Mouse (Mus musculus) testis, postnatal 10 days (tissue): ENCODE results near the gene Stk38.
A peak's percentile ranks its signal among the peaks of the same experiment; 100 is the strongest.
"Not testable (repeated sequence)": the region's sequence is repeated elsewhere in the genome, so short reads cannot be mapped to it uniquely, and the experiment has no call there.

ENCODE experiments used
- DNase-seq: peaks from one replicate; pipeline ENCODE4 v3.0.0; 2021; ENCODE audit warnings: low spot score

The Stk38 gene

DNA sequence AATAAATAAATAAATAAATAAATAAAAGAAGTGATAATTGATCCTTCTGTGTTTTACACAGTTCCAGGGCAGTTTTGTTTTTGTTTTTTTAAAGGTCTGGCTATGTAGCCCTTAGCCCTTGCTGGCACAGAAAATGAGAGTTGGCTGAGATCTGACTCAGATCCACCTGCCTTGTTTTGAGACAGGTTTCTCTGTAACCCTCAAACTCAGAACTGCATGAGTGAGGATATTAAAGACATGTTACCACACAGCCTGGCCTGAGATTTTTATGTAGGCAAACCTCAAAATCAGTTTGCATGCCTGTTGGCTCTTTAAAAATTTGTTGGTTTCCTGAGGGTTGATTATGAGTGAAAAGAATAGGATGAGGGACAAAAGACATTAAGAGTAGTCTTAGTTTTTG is 27.7 kb upstream of the Stk38 start:
- no peak for DNase-seq

DNA sequence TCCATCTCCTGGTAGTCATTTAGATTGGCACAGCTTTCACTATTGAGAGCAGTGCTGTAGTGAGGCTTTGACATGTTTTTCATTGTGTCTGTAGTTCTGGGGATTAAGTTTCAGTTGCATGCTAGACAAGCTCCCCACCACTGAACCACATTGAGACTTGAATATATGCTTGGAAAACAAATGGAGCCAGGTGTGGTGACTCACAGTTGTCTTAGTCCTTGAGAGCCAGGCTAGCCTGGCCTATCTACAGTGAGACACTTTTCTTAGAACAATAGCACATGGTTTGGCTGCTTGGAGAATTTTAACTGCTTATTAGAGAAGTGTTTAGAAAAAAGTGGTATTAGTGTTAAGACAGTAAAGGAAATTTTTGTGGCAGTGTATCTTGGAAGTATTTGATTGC is 26.5 kb upstream of the Stk38 start:
- no peak for DNase-seq

DNA sequence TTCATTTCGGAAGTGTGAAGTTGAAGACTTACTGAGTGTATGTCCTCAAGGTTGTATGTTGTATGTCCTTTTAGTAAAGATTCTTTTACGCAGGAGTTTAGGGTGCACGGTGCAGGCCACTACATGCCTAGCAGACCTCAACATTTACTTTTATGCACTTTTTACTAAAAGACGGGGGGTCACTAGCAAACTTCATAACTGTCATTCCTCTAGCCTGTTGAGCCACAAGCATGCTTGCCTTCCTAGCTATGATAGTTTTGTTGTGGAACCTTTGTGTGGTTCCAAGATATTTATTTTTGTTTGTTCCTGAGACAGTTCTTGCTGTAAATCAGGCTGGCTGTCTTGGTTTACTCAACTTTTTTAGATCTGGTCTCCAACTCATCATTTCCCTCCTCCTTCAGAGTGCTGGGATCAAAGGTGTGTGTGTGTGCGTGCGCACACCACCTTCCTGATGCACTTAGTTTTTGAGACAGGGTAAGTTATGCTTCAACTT is 25.8 kb upstream of the Stk38 start:
- DNase-seq = no peak

DNA sequence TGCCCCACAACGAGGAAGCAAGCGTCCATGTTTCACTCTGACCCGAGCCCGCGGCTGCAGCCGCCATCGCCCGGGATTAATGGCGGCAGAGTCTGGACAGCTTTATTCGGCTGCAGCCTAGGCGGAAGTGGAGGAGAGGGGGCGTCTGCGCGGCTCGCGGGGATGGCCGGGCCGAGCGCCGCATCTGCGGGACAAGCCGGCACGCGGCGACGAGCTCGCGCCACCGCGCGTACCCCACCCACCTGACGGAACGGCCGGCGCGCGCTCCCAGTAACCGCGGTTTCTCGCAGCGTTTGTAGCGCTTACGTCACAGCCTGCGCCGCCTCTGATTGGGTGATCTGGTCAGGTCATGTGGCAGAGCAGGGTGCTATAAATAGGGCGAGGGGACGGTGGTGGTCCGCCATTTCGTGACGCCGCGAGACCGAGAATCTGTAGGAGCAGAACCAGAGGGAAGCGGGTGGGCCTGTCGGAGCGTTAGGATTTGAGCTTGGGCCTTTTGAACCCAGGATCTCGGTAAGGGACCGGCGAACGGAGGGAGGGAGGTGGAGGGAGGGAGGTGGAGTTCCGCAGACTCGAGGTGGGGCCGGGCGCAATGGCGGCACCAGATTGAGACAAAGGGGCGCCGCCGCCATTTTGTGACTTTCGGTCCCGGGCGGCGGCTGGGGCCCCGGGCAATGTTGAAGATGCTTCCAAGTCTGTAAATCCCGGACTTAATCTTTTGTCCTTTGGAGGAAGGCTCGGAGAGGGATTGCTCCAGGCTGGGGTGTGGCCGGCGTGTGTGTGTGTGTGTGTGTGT is 24.7 kb upstream of the Stk38 start, which contains the start of gene Srsf3:
Srsf3 (plus strand) TSS at position 355 of the 796 bp plus-strand sequence.
- DNase-seq = peak; percentile 98

DNA sequence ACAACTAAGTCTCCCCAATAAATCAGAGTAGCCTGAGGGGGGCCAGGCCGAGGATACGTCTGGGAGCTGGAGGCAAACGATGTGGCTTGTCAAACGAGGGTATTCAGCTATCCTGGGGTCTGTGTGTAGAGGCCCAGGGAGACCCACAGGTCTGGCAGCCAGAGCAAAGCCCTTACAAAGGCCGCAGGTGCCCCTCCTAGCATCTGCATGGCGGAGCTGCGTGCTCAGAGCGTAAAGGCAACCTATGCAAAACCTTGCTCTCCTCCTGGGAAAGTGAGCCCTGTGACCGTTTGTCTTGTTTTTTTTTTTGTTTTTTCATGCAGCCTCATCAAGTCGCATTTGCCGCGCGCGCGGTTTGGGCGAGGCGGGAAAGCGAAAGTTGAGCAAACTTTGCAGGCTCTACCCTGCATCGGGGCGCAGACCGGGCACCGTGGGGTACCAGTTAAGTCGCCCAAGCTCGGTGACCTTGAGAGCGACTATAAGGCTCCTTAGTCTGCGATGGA is 24.0 kb upstream of the Stk38 start:
- DNase-seq = peak; percentile 71

DNA sequence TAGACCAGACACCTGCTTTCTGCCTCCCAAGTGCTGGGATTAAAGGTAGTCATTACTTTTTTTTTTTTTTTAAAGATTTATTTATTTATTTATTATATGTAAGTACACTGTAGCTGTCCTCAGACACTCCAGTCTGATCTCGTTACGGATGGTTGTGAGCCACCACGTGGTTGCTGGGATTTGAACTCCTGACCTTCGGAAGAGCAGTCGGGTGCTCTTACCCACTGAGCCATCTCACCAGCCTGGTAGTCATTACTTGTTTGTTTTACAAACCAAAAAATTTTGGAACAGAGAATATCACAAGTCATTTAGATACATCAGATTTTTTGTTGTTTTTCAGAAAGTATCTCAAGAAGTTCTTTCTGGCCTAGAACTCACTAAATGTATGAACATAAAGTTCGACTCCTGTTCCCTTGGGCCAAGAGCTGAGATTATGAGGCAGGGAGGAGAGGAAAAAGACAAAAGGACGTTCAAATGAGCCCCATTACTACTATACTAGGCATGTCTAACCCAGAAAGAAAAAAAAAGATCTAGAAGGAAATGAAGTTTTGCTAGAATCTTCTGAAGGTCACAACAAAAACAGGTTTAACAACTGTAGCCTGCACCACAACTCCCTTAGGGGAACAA is 23.4 kb upstream of the Stk38 start:
- not testable (repeated sequence) for DNase-seq

DNA sequence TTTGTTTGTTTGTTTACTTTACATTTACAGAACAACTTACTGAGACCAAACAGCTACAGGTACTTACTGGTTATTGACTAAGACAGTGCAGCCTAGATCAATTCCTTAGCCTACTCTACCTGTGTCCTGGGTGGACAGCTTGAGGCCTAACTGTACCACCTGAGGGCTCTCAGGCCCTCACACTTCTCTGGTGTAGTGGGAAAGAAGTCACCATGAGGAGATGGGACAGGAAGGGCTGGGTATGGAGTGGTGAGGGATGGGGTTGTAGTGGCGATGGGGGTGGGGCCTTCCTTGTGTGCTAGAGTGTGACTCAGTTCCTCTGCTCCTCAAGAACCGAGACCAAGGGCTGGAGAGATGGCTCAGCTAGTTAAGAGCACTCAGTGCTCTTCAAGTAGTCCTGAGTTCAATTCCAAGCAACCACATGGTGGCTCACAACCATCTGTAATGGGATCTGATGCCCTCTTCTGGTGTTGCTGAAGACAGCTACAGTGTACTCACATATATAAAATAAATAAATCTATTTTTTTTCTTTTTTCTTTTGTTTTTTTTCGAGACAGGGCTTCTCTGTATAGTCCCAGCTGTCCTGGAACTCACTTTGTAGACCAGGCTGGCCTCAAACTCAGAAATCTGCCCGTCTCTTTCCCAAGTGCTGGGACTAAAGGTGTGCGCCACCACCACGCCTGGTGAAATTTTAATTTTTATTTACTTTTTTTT is 22.7 kb upstream of the Stk38 start:
- no peak for DNase-seq

DNA sequence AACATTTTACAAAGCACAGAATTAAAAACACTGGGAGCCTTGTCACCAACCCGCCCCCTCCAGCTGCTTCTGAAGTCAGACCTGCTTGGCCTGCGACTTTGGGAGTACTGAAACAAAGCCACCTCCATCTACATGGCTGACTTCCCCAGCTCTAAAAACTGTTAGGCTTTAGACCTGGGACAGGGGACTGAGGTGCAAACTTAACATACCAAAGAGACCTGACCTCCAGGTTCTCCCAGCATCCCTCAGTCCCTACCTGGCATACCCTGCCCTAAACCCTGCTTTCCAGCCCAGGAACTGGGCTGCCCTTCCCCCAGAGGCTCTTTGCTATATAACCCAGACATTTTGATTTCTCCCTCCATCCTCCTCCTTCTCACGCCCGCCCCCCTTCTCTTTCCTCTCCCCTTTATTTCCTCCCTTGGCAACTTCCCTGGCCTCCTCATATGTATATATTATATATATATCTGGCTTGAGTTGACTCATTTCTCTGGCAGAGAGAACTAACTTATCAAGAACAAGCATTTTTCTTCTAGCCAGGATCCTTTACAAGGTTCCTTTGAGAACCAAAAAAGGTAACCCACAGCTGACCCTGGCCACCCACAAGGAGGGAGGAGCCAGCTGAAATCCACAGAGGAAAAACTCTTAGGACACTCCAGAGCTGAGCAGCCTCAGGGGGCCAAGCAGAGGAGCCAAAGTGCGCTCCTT is 19.0 kb upstream of the Stk38 start:
- no peak for DNase-seq

DNA sequence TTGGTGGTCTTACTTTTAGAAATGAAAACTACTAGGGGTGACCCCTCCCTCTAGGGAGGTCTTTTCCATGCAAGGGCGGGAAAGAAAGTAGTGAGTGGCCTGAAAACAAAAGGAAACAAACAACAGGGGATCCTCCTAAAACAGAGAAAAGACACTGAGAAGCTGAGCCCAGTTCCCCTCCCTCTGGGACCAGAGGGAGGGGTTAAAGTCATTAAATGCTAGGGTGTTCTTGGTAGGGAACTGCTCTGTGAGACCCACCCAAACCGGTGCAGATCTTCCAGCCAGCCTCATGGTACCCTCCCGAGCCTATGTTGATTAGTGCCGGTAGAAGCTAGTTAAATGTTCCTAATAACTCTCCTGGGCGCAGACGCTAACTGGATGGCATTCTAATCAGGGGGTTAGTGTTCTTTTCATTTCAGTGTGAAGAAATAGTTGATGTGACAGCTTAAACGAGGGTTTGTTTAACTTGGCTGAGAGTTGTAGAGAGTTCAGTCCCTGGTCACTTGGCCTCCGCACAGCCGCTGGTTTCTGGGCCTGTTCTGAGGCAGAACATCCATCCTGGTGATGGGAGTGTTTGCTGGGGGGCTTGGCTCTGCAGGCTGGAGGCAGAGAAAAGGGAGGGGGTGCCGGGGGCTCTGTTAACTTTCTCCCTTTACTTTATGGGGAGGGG is 17.2 kb upstream of the Stk38 start:
- DNase-seq = no peak

DNA sequence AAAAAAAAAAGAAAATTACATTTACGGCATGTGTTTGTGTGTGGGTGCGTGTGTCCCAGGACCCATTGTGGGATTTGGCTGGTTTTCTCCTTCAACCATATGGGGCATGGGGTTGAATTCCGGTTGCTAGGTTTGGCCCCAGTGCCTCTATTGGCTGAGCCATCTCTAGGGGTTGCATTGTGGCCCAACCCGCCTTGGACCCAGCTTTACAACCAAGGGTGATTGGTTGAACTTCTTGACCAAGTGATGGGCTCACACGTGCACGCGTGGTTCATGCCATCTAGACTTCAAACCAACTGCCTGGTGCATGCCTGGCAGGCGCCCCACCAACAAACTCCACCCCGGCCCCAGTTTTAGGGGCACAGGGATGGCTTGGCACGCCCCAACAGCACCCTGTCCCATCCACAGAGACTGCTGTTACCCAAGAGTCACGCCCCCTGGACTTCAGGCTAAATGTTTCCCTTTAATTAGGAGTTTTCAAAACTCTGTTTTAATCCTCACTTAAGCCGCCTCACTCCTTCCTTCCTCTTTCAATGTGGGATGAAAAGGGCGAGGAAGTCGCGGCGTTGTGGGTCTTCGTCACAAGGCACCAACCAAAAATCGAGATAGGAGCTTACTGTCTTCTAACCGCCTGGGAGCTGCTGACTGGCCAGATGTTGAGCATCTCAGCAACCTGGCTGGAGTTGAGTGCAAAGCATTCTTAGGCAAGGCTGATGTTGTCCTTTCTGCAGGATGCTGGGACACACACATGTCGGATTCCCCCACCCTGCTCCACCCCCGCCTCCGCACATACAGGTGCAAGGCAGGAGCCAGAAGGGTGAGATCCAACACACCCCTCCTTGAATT is 16.5 kb upstream of the Stk38 start:
- DNase-seq = no peak

DNA sequence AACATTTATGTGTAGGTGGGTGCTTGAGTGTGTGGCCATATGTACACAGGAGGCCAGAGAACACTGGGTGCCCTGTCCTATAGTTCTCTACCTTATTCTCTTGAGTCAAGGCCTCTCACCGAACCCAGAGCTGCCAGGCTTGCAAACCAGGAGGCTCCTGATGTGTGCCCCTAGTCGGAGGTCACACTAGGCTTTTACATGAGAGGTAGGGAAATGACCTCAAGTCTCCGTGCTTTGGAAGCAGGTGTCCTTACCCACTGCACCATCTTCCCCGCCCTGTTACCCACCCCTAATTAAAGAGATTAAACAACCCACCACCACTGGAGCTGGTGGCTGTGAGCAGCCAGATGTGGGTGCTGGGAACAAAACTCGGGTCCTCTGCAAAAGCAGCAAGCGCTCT is 15.6 kb upstream of the Stk38 start:
- DNase-seq = no peak

DNA sequence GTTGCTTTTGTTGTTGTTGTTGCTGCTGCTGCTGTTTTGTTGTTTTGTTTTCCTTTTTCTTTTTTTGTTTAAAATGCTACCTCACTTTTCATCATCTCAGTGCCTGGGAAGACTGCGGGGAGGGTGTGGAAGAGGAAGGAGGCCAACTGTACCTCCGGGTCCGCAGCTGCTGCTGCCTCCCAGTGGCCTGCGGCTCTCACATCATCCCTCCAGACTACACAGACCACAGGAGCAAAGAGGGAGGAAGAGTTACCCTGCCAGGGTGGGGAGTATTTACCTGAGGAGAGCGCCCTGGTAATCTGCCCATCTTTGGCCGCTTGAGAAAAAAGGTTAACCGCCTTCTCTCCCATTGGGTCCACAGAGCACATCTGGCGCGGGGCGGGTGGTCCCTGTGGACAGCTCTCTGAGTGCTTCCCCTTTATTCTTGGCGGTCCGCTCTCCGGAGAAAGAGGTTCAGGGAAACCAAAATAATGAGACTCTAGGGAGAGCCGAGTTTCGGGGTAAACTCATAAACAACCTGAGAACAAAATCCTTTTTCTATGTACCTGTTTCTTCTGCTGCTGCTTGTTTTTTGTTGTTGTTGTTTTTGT is 14.5 kb upstream of the Stk38 start:
- DNase-seq = peak; percentile 52

DNA sequence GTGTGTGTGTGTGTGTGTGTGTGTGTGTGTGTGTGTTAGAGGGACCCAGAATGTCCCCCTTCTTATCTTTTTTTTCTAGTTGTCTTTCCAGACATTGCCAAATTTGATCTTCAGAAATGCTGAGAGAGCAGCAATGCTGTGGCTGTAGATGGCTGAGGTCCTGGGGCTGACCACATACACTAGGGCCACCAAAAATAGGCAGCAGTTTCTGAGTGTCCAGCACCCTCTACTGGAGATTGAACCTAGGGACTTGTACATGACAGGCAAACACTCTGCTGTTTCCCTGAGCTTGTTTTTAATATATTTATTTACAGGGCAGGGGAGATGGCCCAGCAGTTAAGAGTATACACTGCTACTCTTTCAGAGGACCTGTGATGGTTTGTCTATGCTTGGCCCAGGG is 12.6 kb upstream of the Stk38 start:
- DNase-seq = no peak

DNA sequence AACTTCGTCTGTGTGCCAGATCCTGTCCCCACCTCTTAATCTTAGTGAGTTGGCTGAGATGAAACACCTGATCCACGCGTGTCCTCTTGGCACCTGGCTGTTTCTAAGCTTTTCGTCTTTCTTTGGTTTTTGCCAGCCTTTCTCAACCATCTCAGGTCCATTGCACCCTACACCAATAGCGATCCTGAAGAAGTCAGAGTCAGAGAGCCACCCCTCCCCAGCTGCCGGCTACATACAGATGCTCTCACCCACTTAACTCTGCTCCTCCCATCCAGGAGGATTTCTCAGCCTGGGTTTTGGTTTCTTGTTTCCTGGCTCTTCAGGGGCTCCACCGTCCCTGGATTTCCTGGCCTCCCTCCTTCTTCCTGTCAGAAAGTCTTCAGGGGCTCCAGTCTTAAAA is 11.6 kb upstream of the Stk38 start:
- DNase-seq = no peak

DNA sequence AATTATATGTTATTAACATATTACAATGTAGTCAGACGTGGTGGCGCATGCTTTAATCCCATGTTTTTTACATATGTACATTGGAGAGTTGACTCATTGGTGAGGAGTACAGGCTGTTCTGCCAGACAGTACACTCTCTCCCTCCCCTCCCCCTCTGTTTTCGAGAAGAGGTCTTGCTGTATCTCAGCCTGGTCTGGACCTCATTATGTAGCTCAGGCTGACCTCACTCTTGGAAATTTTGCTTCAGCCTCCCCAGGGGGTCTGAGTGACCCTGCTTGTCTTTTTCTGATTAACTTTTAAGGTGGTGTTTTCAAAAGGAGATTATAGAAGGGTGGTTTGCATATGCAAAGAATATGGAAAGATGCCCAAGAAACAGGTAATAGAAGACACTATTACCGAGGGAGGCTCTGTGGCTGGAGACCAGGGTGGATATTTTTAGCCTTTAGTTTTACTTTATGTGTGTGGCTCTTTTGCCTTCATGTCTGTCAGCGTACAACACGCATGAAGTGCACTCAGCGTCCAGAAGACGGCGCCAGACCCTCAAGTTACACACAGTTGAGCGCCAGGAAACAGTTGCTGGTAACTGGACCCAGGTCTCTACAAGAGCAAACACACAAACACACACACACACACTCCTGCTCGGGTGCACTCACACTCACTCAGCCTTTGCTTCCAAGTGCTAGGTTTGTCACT is 10.6 kb upstream of the Stk38 start:
- DNase-seq = peak; percentile 60

DNA sequence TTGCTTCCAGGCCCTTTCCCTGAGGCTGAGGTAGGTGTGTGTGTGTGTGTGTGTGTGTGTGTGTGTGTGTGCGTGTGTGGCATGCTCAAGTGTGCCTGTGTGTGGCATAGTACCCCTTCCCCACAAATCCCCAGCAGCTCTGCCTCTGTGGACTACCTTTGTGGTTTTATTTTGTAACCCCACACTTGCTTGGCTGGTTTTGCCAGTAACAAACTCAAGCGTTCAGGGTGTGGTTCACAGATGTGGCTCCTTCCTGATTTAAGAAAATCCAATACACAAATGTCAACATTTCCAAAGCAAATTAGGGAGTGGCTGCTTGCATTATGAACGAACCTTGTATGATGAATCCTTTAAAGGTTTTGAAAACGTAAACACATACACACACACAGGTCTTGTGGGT is 8.9 kb upstream of the Stk38 start:
- no peak for DNase-seq

DNA sequence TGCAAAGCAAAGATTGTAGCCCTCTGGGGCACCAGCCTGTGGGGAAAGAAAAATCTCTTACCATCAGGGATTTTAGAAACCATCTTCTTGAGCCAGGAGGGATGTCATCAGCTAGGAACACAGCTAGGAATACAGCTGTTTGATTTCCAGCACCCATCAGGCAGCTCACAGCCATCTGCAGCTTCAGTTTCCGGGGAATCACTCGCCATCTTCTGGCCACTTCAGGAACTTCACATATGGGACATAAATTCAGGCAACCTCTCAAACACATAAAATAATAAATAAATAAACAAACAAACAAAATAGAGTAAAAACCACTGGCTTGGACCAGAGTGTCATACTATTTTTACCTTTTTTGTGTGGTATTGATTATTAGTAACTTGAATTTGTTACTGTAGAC is 7.8 kb upstream of the Stk38 start:
- peak; percentile 63 for DNase-seq

DNA sequence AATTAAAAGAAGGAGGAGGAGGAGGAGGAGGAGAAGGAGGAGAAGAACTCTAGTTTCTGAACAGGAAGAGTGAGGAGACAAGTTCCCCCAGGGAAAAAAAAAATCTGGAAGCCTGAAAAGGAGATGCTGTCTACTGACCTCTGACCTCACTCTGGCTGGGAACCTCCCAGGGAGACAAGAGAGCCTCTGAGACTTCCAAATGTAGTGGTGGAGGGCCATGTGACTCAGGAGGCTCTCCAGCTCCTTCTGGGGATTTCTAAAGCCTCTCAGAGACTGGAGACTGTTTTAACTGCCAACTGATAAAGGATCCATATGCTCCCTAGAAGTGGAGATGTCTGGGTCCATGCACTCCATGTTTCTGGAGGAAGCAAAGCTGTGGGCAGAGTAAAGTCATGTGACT is 6.4 kb upstream of the Stk38 start:
- DNase-seq = no peak

DNA sequence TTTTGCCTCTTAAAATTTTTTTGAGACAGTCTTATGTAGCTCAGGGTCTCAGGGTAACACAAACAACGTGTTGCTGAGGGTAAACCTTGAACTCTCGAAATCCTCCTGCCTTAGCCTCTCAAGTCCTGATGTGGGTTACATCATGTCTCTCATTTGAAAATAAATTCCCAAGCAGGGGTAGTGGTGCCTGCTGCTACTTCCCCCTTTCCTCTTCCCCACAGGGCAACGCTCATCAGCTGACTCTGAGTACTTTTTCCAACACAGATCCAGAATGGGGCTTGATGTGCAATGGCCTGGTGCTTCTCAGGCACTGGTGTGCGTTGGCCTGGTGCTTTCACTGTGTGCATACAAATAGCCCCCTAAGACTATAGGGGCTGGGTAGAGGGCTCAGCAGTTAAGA is 1.4 kb upstream of the Stk38 start:
- no peak for DNase-seq

DNA sequence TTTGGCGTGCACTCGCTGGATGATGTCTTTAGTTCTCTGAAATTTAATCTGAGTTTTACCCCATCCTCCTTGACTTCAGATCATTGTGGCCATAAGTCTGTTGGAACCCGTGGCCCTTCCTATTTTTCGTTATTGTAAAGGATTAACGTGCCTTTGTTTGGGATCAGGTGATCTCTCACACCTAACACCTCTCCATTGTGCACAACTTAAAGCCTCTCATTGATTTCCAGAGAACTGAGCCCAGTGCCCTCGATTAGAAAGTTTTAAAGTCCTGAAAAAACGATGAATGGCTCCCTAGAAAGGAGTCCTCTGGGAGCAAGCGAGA is 493 bp upstream of the Stk38 start:
- DNase-seq = no peak
